Mouse (Mus musculus): ENCODE data around the gene Cdkal1. TPM values are rescaled to one million over a fixed set of nuclear protein-coding genes. Genes with fewer than 3 reads are reported as not detected.

Cdkal1 gene
- polyA plus RNA-seq, 1 experiment from 2014 or later: 29.9 TPM

- ATAC-seq (ENCODE audit: insufficient read depth, low FRiP score, low read depth): peak; percentile 40; the same call in 1 of the 2 replicates
- H3K9ac ChIP-seq: no peak overlapping the region
- H3K9me3 ChIP-seq: no peaks in the 10 kb centered on the region
- no peaks in the 10 kb centered on the region for H3K36me3 ChIP-seq
- no peaks in the 10 kb centered on the region for H3K4me1 ChIP-seq
- no peaks in the 10 kb centered on the region for H3K27me3 ChIP-seq (replicated peaks)
- H3K4me3 ChIP-seq (replicated peaks): no peak overlapping the region
- no peak overlapping the region for H3K4me2 ChIP-seq
- WGBS: 55% methylated on average over 6 of the region's 6 CpGs
- peak overlapping the region; percentile 40; the same call in 1 of the 2 replicates for H3K27ac ChIP-seq
These were observed 352.1 kb downstream of the Cdkal1 start for GRCm38 (mm10) chr13:29503147-29504044.

DNA sequence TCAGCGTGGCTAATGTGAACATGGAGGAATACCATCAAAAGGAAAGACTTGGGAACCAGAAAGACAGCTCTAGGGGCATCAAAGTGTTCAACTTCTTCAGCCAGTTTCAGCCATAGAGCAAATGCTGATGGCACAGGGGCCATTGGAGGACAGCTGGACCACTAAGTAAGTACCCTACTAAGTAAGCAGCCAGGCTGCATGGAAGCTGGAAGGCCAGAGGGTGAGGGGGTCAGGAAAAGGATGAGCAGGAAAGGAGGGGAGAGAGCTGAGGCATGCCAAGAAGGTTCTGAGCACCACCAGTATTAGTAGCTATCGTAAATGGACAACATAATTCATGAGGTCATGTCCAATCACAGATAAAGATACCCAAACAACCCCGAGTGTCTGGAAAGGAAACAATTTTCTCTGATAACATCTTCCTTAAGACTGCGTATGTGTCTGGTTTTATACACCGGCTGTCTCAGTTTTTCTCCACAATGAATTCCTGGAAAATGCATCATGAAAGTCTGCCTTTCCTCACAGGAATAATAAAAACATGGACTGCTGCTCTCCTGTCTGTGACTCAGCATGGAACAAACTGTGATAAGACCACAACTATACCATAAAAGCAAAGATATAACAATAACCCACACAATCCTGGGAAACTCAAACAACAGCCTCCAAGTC lies 352.9 kb downstream of the Cdkal1 start:
- H3K4me2 ChIP-seq: no peak overlapping the region
- no peaks in the 10 kb centered on the region for H3K9me3 ChIP-seq
- no peak overlapping the region for H3K9ac ChIP-seq
- H3K36me3 ChIP-seq: no peaks in the 10 kb centered on the region
- no peaks in the 10 kb centered on the region for H3K4me1 ChIP-seq
- no peak overlapping the region for H3K27ac ChIP-seq
- H3K4me3 ChIP-seq (replicated peaks): no peak overlapping the region
- ATAC-seq (ENCODE audit: insufficient read depth, low FRiP score, low read depth): no peak
- 47% methylated on average over 5 of the region's 5 CpGs for WGBS
- no peaks in the 10 kb centered on the region for H3K27me3 ChIP-seq (replicated peaks)

DNA sequence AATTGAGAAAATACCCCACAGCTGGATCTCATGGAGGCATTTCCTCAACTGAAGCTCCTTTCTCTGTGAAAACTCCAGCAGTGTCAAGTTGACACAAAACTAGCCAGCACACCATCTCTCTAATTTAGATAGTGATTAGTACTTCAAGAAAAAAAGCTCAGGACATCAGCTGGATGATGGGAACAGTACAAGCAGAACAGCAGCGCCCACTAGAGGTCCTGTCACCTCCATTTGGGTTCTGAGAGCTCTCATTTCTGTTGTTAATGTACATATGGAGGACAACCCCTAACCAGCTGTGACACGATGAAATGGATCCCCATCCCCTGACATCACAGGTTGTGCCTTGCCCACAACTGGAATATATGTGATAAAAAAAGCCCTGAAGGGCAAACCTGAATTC lies 354.3 kb downstream of the Cdkal1 start:
- WGBS: 64% methylated on average over 2 of the region's 2 CpGs

DNA sequence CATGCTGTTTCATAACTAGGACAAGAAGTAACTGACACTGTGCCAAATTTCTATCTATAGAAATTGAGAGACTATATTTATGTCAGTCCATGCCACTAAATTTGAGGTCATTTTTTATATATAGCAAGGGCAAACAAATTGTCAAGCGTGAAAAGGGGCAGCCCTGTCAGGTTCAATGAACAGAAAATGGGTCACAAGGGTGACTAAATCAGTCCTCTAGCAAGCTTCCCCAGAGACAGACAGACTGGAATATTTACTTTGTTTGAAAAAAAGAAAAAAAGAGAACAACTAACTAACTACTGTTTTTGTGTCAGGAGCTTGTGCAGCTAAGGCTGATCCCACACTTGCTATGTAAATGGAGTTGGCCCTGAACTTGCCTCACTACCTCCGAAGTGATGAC lies 355.7 kb downstream of the Cdkal1 start:
- no peak for ATAC-seq (ENCODE audit: insufficient read depth, low FRiP score, low read depth)
- Histone ChIP-seq H3K36me3 (no peaks in the 10 kb centered on the region), H3K27me3 (replicated peaks) (no peaks in the 10 kb centered on the region), H3K4me3 (replicated peaks) (no peak overlapping the region), H3K27ac (no peak overlapping the region), H3K9me3 (no peaks in the 10 kb centered on the region), H3K4me1 (no peaks in the 10 kb centered on the region), H3K9ac (no peak overlapping the region), H3K4me2 (no peak overlapping the region)
- 84% methylated on average over 2 of the region's 2 CpGs for WGBS

More for the DNA sequence above, 354.3 kb downstream of the Cdkal1 start:
- Histone ChIP-seq H3K27me3 (replicated peaks) (no peaks in the 10 kb centered on the region), H3K9ac (no peak overlapping the region), H3K9me3 (no peaks in the 10 kb centered on the region), H3K4me2 (no peak overlapping the region), H3K27ac (no peak overlapping the region), H3K4me3 (replicated peaks) (no peak overlapping the region), H3K36me3 (no peaks in the 10 kb centered on the region), H3K4me1 (no peaks in the 10 kb centered on the region)
- ATAC-seq (ENCODE audit: insufficient read depth, low FRiP score, low read depth): no peak

DNA sequence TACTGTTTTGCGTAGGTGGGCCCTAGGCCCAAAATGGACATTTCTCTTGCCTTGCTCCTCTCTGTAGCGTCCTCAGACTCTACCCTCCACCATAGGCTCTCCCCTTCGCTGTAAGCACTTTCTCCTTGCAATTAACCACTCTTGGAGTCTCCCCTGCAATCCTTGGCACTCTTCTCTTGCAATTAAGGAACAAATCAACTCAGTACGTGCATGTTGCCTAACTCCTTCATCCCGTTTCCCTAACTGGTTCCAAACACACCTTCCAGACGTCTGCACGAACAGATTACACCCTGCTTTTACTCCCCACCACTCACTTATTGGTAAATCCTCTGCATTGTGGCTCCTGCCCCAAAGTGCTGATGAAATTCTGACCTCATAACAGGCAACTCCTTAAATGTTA lies 358.2 kb downstream of the Cdkal1 start:
- no peak for ATAC-seq (ENCODE audit: insufficient read depth, low FRiP score, low read depth)
- H3K36me3 ChIP-seq: no peaks in the 10 kb centered on the region
- no peaks in the 10 kb centered on the region for H3K4me1 ChIP-seq
- no peak overlapping the region for H3K4me3 ChIP-seq (replicated peaks)
- no peak overlapping the region for H3K27ac ChIP-seq
- no peak overlapping the region for H3K9ac ChIP-seq
- 84% methylated on average over 7 of the region's 7 CpGs for WGBS
- H3K9me3 ChIP-seq: no peaks in the 10 kb centered on the region
- no peaks in the 10 kb centered on the region for H3K27me3 ChIP-seq (replicated peaks)
- no peak overlapping the region for H3K4me2 ChIP-seq

DNA sequence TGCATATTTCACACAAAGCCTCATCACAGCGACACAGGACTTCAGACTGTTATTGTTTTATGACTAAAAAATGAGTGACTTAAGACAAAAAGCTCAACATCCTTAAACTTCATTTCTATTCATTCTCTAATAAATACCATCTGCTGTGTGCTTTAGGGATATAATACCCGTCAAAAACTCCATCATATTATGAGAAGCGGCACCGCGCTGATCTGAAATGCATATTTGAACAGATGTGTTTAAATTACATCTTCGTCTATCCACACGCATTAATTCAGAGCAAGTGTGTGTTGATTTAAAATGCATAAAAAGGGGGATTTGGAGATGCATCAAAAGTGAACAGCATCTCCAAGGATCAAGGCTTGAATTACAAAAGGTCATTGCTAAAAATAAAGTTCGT lies 365.1 kb downstream of the Cdkal1 start:
- no peaks in the 10 kb centered on the region for H3K36me3 ChIP-seq
- ATAC-seq (ENCODE audit: insufficient read depth, low FRiP score, low read depth): no peak
- no peaks in the 10 kb centered on the region for H3K4me1 ChIP-seq
- no peak overlapping the region for H3K4me2 ChIP-seq
- H3K9me3 ChIP-seq: no peaks in the 10 kb centered on the region
- no peak overlapping the region for H3K4me3 ChIP-seq (replicated peaks)
- no peak overlapping the region for H3K27ac ChIP-seq
- no peak overlapping the region for H3K9ac ChIP-seq
- no peaks in the 10 kb centered on the region for H3K27me3 ChIP-seq (replicated peaks)
- 73% methylated on average over 8 of the region's 8 CpGs for WGBS

DNA sequence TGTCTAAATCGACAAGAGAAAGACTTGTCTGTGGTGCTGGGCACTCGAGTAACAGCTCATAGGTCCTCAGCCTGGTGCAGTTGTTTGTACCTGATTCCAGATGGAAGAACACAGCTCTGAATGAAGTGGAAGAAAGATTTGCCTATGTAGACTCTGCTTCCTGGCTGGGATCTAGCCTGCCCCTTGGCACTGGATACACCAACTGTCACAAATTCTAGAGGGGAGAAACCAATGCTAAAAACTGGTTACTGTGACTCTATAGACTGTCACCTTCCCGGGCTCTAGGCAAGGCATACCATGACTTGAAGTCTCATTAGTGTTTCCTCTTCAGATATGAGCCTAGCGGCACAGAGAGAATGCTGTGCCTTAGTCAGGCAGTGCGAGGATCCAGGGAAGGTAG lies 366.0 kb downstream of the Cdkal1 start:
- Histone ChIP-seq H3K4me1 (no peaks in the 10 kb centered on the region), H3K4me3 (replicated peaks) (no peak overlapping the region), H3K9ac (no peak overlapping the region), H3K36me3 (no peaks in the 10 kb centered on the region), H3K27ac (no peak overlapping the region), H3K27me3 (replicated peaks) (no peaks in the 10 kb centered on the region), H3K9me3 (no peaks in the 10 kb centered on the region), H3K4me2 (no peak overlapping the region)
- 86% methylated on average over 5 of the region's 5 CpGs for WGBS
- no peak for ATAC-seq (ENCODE audit: insufficient read depth, low FRiP score, low read depth)

- no peak for ATAC-seq (ENCODE audit: insufficient read depth, low FRiP score, low read depth)
- Histone ChIP-seq H3K9me3 (no peaks in the 10 kb centered on the region), H3K9ac (no peak overlapping the region), H3K36me3 (no peaks in the 10 kb centered on the region), H3K27ac (no peak overlapping the region), H3K4me3 (replicated peaks) (no peak overlapping the region), H3K4me1 (no peaks in the 10 kb centered on the region), H3K27me3 (replicated peaks) (no peaks in the 10 kb centered on the region), H3K4me2 (no peak overlapping the region)
- 77% methylated on average over 3 of the region's 3 CpGs for WGBS
These were observed 368.8 kb downstream of the Cdkal1 start for GRCm38 (mm10) chr13:29486709-29487108.

DNA sequence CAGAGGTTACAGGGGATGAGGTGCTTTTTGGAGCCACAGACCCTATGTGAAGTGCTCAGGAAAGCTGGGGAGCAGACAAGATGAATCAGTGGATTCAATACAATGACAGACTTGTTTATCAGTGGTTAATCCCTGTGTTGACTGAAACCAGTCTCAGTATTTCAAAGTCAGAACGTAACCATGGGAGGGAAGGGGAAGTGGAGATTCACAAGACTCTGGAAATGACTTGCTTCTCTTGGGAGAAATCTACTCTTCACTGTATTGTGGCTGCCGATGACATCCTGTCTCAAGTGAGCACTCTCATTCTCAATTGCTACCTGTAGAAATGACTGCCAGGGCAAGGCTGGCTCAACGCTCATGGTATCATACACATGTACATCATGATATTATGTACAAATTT lies 371.5 kb downstream of the Cdkal1 start:
- Histone ChIP-seq H3K9me3 (no peaks in the 10 kb centered on the region), H3K4me2 (no peak overlapping the region), H3K4me1 (no peaks in the 10 kb centered on the region), H3K27me3 (replicated peaks) (no peaks in the 10 kb centered on the region), H3K27ac (no peak overlapping the region), H3K9ac (no peak overlapping the region), H3K4me3 (replicated peaks) (no peak overlapping the region), H3K36me3 (no peaks in the 10 kb centered on the region)
- 56% methylated on average over 3 of the region's 3 CpGs for WGBS
- no peak for ATAC-seq (ENCODE audit: insufficient read depth, low FRiP score, low read depth)

DNA sequence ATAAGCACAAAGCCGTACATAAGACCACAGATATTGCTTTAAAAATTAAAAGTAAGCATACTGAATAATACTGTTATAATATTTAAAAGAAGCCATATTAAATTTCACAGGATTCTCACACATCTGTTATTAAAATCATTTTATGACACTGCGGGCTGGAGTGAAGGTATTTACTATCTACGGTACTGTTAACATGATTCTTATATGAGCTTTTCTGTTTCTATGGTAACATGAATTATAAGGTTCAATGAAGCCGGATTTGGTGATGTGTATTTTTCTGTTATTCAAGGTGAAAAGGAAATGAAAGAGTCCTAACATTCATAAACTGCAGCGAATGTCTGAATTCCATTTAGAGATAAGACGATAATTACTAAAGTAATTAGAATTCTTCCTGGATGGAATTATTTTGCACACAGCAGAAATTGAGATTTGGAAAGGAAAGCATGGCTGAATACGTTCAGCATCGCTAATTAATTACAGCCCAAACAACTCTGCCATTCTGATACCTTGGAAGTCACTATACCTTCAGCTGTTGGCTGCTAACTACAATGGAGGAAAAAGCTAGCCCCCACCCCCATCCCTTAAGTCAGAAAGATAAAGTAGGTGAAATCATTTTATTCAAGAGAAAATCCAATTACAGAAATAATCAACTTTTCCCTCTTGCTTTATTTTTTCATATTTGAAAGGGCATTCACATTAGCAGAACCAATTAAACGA lies 373.2 kb downstream of the Cdkal1 start:
- ATAC-seq (ENCODE audit: insufficient read depth, low FRiP score, low read depth): no peak
- Histone ChIP-seq H3K27me3 (replicated peaks) (no peaks in the 10 kb centered on the region), H3K4me3 (replicated peaks) (no peak overlapping the region), H3K36me3 (no peaks in the 10 kb centered on the region), H3K9me3 (no peaks in the 10 kb centered on the region), H3K27ac (no peak overlapping the region), H3K4me2 (no peak overlapping the region), H3K9ac (no peak overlapping the region), H3K4me1 (no peaks in the 10 kb centered on the region)
- WGBS: 85% methylated on average over 9 of the region's 9 CpGs

GRCm38 (mm10) chr13:29476421-29476820 lies 379.1 kb downstream of the Cdkal1 start:
- Histone ChIP-seq H3K27ac (no peak overlapping the region), H3K4me2 (no peak overlapping the region), H3K4me3 (replicated peaks) (no peak overlapping the region), H3K9ac (no peak overlapping the region), H3K36me3 (no peaks in the 10 kb centered on the region), H3K9me3 (no peaks in the 10 kb centered on the region), H3K27me3 (replicated peaks) (no peaks in the 10 kb centered on the region), H3K4me1 (no peaks in the 10 kb centered on the region)
- ATAC-seq (ENCODE audit: insufficient read depth, low FRiP score, low read depth): no peak
- WGBS: 73% methylated on average over 4 of the region's 4 CpGs

GRCm38 (mm10) chr13:29474301-29474700 lies 381.2 kb downstream of the Cdkal1 start:
- Histone ChIP-seq H3K4me1 (no peaks in the 10 kb centered on the region), H3K9ac (no peak overlapping the region), H3K27ac (no peak overlapping the region), H3K4me2 (no peak overlapping the region), H3K36me3 (no peaks in the 10 kb centered on the region), H3K4me3 (replicated peaks) (no peak overlapping the region), H3K27me3 (replicated peaks) (no peaks in the 10 kb centered on the region), H3K9me3 (no peaks in the 10 kb centered on the region)
- 87% methylated on average over 9 of the region's 9 CpGs for WGBS
- no peak for ATAC-seq (ENCODE audit: insufficient read depth, low FRiP score, low read depth)

All from stomach, embryonic 15.5 days (tissue).